Mouse (Mus musculus) frontal cortex, postnatal 14 days (tissue): ENCODE data around the gene Trim11.

Source experiments
- DNase-seq, 2 experiments: peaks; one replicate each; pipeline ENCODE4 v3.0.0; 2022; ENCODE audit warnings: low spot score in 2 of 2

Gene Trim11

DNA sequence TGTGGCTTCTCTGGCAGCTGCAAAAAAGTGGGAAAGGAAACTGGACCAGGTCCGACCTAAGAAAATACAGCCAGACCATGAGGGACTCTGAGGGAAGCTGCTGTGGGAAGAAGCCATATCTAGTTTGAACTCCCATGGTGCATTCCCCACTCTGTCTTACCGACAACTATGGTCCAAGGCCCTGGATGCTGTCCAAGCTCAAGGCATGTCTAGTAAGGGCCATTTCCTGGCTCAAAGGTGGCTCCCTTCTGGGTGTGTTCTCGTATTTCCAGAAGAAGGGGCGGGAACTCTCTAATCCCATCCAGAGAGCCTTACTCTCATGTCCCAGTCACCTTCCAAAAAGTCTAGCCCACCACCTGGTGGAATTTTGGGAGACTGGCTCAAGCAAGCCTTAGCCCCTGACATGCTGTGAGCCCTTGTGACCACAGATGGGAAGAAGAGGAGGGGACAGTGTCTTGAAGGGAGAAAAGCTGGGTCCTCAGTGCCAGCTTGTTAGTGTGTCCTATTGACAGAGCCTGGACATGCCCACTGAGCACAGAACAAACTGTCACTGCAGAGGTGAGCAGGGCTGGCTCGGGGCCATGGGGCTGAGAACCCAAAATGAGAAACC is 2.6 kb downstream of the Trim11 start:
- DNase-seq = no peak

DNA sequence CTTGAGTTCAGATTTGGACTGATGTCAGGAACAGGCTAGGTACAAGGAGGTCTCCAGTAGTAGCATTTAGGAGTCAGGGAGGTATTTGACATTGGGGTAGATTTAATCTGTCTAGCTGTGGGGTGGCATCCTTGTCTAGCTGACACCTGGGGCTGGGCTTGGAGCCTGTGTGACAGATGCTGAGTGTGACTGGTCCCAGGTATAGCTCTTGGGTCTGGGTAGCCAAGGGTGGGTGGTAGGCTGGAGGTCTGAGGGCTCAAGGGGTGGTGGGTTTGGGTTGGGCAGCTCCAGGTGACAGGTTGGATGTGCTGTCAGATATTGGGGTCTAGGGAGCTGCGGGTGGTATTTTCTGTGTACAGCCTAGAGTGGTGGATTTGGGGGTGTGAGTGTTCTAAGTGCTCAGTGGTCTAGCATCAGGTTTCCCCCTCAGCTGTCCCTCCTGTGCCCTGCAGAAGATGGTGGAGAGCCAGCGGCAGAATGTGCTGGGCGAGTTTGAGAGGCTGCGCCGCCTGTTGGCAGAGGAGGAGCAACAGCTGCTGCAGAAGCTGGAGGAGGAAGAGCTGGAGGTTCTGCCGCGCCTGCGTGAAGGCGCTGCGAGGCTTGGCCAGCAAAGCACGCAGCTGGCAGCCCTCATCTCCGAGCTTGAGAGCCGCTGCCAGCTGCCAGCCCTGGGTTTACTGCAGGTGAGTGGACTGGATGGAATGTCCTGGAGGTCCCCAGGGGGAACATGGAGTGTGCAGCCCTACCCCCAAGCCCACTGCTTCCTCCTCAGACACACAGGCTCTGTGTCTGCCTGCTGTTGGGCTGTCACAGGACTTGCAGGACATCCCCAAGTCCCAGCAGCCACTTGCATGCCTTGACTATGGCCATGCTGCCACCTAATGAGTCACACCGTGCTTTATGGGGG is 3.9 kb downstream of the Trim11 start:
- peak; percentile 59 to 61 for DNase-seq

DNA sequence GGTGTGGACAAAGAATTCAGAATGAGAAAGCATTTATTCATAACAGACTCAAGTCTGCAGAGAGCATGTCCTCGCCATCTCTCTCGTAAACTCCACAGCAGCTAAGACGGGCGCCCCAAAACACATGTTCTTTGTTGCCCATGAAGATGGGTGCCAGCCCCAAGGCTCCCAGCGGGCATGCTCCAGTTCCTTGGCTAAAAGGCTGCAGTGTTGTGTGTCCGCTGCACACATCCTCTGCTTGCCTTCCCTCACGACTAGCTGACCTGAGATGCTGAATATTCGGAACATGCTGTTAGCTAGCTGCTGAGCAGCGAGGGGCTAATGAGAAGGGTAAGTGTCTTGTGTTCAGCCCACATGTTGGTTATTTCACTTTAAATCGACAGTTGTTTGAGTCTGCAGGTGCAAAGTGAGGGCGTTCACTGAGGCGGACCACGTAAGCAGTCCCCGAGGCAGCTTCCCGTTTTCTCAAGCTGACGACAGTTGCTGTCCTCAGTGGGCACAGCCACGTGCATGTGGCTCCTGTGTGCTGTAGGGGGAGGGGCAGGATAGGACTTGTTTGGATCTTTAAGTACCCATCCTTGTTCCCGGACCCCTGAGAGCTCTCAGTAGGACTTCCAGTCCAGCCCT is 4.7 kb downstream of the Trim11 start:
- no peak for DNase-seq

DNA sequence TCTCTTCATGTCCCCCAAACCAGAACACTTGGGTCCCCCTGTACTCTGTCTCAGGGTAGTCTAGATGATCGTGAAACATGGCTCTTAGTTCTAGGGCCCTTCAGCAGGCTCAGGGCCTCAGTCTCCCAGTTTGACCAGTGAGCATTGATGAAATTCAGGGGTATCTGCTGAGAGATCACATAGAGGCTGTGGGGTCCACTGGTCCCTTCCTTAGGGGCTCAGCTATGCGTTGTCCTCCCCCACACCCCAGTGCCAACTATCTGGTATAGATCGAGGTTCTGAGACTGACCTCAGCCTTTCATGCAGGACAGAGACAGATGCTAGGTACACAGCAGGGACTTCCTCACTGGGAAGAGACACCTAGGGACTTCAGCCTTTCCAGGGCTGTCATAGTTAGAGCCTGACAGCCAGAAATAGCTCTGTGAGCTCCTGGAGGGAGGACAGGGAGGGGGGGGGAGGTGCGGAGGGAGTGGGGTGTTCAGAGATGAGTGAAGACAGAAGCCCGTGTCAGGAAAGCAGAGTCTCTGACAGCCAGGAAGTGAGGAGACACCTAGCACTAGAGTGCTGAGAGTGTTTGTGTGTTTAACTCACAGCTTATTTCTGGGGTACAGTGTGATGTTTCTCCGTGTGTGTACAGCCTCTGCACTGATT is 5.9 kb downstream of the Trim11 start:
- no peak for DNase-seq

DNA sequence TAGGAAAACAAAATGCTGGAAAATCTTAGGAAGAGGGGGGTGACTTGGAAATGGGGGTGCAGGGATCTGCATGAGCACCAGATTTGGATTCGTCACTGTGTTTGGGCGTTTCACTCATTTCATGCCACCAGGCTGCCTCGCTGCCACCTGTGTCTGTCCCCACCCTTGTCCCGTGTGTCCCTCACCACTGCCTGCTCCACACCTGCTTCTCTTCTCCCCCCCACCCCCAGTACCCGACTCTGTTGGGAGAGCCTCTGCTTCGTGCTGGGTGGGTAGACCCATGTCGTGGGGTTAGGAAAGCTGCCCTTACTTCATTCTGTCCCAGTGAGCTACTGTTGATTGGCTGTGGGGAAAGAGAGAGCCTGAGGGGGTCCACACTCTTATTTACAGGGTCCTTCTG is 6.8 kb downstream of the Trim11 start:
- DNase-seq = no peak

DNA sequence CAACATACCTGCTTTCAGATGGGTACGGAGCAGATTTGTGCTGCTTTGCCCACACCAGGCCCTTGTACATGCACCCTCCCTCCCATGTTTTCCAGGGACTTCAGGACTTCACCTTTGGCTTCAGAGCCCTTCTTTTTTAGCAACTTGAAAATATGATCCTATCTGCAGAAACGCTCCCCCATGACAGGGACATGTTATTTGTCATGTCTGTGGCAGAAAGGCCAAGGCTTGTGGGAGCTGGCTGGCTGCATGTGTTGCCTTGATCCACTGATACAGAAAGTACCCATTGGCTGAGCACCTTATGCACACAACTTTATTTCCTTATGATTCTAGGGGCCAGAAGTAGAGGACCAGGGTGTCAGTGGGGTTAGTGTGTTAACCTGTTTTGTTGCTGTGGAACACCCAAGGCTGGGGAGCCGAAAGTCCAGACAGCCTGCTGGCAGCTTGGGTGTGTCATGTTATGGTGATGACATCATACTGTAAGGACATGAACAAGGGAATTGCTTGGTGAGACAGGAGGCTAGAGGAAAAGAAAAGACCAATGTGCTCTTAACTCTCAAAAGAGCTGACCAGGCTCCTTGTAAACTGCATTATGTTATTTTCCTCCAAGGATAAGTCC is 7.5 kb downstream of the Trim11 start:
- no peak for DNase-seq

DNA sequence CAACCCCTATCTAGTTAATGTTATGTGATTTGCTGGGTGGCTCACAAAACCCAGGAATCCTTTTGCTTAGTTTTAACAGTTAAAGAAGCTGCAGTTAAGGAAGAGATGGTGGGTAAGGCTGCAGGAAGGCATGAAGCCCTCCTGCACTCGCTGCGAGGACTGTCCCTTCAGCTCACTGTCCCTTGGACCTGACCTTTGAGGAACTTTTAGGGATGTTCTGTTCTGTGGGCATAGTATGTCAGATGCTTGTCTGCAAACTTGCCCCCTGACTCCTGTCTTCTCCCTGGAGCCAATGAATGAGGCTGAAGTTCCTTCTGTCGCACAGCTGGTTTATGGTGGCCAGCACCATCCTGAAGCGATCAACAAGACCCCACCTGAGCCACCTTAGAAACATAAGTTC is 11.3 kb downstream of the Trim11 start:
- DNase-seq = no peak

DNA sequence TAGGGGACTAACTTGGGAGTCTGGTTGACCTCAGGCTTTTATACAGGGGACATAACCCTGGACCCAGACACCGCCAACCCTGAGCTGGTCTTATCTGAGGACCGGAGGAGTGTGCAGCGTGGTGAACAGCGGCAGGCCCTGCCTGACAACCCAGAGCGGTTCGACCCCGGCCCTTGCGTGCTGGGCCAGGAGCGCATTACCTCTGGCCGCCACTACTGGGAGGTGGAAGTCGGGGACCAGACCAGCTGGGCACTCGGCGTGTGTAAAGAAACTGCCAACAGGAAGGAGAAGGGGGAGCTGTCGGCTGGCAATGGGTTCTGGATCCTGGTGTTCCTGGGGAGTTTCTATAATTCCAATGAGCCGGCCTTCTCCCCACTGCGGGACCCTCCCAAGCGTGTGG is 12.2 kb downstream of the Trim11 start:
- no peak for DNase-seq

DNA sequence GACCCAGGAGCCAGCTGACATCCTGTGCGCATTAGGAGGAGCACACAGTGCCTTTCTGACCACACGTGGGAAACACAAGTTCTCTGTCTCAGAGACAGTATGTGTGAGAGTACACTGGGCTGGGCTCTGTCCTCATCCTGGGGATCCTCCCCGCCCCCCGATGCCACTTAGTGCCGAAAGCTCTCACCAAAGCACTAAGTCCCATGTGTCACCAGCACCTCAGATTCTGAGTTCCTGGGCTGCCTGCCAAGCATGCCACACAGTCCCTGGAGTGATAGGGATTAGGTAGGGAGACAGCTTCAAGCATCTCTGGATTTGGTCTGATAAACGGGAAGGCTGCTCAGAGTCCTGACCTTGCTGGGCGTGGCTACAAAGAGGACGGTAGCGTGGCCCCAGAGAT is 12.9 kb downstream of the Trim11 start:
- no peak for DNase-seq

DNA sequence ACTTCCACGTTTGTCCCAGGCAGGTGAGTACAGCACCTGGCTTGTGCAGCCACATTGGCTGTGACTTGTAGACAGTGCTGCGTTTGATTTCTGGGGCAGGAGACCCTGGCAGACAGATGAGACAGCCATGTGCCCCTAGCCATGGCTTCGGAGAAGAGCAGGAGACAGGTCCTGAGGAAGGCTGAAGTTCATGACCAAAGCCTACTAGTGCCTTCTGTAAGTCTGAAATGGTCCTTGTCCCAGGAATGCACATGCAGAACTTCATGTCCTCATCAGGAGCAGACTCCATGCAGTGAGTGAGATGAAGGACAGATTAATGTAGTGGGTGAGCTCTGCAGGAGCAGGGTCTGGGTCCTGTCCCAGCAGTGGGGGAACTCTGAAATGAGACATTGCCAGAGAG is 14.0 kb downstream of the Trim11 start:
- no peak for DNase-seq

DNA sequence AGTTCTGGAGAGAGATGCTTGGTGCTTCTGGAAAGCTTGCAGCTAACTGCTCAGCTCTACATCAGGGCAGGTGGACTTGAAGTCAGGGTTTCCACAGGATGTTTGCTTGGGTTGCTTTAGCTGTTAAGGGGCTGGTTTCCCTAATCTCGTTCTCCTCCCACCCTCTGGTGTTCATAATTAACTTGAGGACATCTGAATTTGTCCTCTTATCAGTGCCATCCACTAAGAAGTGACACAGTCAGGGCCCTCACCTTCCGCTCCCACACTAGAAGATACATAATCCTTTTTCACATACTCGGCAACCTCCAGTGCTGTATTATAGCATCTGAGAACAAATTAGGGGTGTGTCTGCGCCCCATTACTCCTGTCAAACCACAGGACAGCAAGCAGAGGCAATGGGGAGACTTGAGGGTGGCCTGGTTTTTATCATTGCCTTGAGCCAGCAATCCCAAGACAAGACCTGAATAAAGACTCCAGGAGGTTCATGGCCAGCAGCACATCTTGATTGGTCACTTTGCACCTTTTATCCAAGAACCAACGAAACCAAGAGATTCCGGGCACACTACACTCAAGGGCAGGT is 15.3 kb downstream of the Trim11 start:
- no peak for DNase-seq

DNA sequence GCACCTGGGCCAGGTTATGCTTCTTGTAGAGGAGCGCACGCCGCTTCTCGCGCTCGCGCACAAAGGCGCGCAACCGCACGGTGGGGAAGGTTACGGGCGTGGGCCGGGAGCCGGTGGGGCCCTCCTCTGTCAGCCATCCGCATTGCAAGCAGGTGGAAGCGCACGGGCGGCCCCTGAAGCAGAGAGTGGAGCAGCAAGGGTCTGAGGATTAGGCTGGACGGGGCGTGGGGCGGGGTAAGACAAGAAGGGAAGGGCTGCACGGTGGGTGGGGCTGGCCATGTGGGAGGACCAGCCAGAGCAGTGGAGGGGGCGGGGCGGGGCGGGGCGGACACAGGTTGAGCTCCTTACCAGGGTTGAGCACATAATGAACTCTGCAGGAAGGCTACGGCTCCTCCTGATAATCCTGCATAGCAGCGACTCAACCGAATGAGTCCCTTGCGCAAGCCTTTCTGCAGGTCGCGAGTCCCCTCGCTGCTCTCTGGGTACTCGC is 16.5 kb downstream of the Trim11 start:
- DNase-seq = peak in 1 of 2 experiments; percentile 32

DNA sequence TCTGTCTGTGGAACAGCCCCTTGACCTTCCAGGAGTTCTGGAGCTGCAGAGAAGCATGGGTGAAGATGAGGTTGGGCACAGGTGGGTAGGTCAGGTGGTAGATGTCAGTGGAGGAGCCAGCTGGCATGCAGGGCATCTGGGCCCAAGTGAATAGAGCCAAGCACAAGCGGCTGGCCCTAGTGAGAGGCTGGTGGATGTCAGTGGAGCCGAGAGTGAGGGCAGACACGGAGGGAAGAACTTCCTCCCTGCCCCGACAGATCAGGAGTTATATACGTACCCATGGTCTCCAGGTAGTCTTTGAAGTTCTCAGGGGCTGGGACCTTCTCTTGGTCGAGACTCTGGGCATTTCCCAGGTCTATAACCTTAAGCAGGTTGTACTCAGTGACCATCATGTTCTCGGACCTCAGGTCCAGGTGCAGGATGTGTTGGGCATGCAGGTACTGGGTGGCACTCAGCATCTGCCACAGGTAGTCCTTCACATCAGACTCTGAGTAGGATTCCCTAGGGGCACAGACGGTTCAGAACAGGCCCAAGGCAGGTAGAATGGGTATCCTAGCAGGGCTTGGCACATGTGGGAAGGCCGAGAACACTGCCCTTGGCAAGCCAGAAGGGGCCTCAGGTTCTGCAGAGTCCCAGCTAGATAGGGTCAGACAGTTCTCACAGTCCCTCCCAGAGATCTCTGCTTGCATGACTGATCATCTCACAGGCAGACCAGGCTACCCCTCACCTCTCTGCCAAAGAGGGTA is 17.3 kb downstream of the Trim11 start:
- DNase-seq = no peak

DNA sequence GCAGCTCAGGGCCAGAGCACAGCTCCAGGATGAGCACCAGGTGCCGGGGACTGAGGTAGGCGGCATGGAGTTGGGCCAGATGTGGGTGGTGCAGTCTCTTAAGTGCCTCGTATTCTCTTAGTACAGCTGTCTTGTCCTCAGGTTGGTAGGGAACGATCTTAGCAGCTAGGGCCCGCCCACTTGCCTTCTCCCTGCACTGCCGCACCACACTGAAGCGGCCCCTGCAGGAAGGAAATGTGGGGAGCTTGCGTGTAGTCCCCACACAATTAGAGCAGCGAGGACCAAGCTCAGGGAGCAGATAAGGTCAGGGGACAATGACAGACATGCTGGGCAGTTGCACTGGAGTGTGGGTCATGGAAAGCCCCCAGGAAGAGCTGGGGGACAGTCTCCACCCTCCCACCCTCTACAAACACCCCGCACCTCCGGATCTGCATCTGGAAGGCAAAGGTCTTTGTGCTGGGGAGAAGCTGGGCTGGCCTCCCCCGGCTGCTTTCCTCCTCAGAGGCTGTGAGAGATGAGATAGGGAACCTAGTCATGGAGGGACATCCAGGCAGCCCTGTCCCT is 18.0 kb downstream of the Trim11 start:
- DNase-seq = no peak

DNA sequence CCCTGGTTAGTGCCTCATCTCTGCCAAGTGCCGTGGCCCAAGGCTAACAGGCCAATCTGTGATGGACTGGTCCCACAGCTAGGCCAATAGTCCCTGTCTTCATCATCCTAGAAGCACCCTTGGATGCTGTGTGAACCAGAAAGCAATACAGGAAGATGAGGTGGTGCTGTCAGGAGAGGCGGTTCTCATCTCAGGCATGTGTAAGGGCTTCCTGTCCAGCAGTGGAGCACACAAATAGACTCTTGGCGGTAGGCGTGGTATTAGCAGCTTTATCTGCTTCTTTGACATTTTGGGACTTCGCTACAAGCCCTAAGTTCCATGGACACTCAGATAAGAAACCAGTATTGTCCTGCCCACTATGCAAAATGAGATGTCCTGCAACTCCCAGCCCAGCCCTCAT is 19.6 kb downstream of the Trim11 start:
- DNase-seq = no peak

DNA sequence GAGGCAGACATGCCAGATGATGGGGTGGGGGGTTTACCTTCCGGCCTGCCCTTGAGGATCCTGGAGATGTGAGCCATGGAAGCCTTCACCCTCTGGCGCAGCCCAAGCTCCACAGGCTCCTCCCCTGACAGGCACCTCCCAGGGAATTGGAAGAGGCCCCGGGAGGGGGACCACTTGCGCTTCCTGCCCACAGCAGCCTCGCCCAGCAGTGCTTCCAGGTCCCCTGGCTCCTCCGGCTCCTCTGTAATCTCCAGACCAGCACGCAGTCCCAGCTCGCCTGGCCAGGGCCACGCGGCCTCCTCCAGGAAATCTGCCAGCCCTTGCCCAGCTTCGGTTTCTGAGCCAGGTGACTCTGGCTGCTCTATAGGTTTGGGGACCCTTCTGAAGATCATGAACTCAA is 21.3 kb downstream of the Trim11 start:
- no peak for DNase-seq

DNA sequence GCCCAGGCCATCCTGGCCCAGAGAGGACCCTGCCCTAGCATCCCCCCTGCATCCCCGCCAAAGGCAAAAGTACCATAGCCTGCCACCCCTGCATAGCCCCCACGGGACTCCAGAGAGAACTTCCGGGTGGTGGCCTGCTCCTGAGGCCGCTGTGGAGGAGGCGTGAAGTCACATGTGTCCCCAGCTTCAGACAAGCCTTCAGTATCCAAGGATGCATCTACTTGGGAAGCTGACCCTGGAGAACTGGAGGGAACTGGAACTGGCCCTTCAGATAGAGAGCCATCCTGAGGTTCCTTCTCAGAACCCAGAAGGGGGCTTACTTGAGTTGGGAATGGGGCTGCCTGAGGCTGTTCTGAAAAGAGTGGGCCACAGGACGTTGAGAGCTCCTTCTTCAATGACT is 21.9 kb downstream of the Trim11 start:
- no peak for DNase-seq

DNA sequence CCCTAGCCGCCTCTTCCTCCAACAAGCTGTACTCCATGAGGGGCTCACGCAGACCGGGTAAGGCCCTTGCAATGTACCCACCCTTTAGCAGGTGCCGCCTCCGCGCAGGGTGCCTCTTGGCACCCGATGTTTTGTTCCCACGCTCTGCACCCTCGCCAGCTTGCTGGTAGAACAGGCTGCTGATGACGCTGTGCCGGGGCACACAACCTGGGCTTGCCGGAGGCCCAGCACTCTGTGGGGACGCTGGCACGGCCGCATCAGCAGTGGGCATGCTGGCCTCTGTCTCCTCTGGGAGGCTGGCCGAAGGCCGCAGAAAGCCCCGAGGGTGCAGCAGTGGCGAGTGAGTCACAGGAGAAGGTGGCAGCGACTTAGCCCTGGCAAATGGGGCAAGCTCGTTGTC is 22.7 kb downstream of the Trim11 start:
- DNase-seq = no peak

DNA sequence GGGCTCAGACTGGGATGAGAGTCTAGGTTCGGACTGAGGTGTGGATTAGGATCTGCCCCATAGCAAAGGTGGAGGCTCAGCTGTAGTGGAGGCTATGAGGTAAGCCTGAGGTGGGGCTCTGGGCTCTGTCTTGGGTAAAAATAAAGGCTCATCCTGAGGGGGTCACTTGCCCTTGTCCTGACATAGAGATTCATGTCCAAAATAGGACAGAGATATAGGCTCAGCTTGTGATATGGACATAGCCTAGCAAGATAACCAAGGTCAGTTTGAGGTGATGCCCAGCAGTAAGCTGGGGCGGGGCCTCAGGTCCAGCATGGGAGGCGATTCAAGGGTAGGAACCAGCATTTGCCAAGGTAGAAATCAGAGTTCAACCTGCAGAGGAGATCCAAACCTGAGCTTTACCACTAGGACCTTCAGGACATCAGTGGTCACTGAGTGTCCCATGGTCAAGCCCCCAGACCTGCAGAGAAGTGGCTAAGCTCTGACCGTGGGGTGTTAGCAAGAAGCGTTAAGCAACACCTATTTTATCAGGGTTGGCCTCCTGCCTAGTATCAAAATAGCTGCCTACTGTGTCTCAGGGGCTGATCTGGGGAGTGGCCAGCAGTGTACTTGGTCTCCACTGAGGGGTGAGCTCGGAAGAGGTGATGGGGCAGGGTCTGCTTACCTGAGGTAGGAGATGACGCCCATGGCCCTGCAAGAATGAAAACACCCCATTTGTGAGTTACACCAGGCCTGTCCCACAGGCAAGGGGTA is 24.6 kb downstream of the Trim11 start:
- no peak for DNase-seq

DNA sequence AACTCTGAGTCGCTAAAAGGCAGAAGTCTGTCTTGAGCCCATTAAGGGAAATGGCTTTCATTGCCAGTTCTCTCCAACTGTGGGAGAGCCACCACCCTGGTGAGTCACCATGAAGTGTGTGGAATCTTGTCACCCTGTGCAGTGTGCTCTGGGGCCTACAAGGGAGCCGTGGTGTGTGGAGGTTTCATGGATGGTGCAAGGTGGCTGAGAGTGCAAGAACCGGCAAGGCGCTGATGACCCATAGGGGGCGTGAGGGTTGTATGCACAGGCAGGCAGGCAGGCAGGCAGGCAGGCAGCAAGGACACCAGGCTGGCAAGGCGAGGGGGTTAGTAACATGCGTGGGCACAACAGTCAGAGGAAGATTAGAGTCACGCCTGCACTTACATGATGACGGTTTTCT is 37.2 kb downstream of the Trim11 start:
- no peak for DNase-seq
